Mouse (Mus musculus) heart, embryonic 11.5 days (tissue): ENCODE results near the gene Drosha. TPM values are rescaled to one million over a fixed set of nuclear protein-coding genes. Genes with fewer than 3 reads are reported as not detected.

Experiments
- ATAC-seq: fragments of 200-750 bp; cut with Nextera tagmentation; replicated peaks from 2 replicates; pipeline ENCODE4 v1.8.0; 2017; ENCODE audit warnings: moderate library complexity; ENCODE audit not compliant: insufficient number of reproducible peaks, low FRiP score, low TSS enrichment
- H3K27ac ChIP-seq: fragments of 300-500 bp; sonication (generic); 2 replicates; pipeline ENCODE4 v1.5.1; 2014; ENCODE audit warnings: mild to moderate bottlenecking, low read depth, low read length
- H3K27me3 ChIP-seq: fragments of 300-500 bp; sonication (generic); 2 replicates; pipeline ENCODE4 v1.6.1; 2014; ENCODE audit warnings: mild to moderate bottlenecking, low read length, mixed read lengths; ENCODE audit not compliant: control insufficient read depth, insufficient read depth
- H3K36me3 ChIP-seq: fragments of 300-500 bp; sonication (generic); 2 replicates; pipeline ENCODE4 v1.6.1; 2014; ENCODE audit warnings: mild to moderate bottlenecking, low read length, moderate library complexity, mixed read lengths; ENCODE audit not compliant: control insufficient read depth, insufficient read depth
- H3K4me1 ChIP-seq: fragments of 300-500 bp; sonication (generic); 2 replicates; pipeline ENCODE4 v1.6.1; 2014; ENCODE audit warnings: low read length; ENCODE audit not compliant: control insufficient read depth, insufficient read depth
- H3K4me2 ChIP-seq: fragments of 300-500 bp; sonication (generic); 2 replicates; pipeline ENCODE4 v1.6.1; 2014; ENCODE audit warnings: mild to moderate bottlenecking, moderate library complexity
- H3K4me3 ChIP-seq: fragments of 300-500 bp; sonication (generic); 2 replicates; pipeline ENCODE4 v1.5.1; 2014; ENCODE audit warnings: low read depth, low read length
- H3K9ac ChIP-seq: fragments of 300-500 bp; sonication (generic); 2 replicates; pipeline ENCODE4 v1.6.1; 2014; ENCODE audit warnings: mild to moderate bottlenecking, low read depth, low read length, moderate library complexity
- H3K9me3 ChIP-seq: fragments of 300-500 bp; sonication (generic); replicated peaks from 2 replicates; pipeline ENCODE4 v1.6.1; 2016; ENCODE audit warnings: low read length; ENCODE audit not compliant: control insufficient read depth
- WGBS: fragments of 180-500 bp; shearing (Covaris S2); extraction: QIAGEN DNeasy Blood & Tissue Kit; methylation state at CpG from one replicate; pipeline ENCODE4 v1.1.7; 2014; ENCODE audit not compliant: insufficient replicate concordance; 5-methylcytosine and 5-hydroxymethylcytosine counted together
- polyA plus RNA-seq: library from polyadenylated mRNA; unstranded; fragments of >200 nt; fragmentation: Nextera tagmentation; extraction: Ambion mirVana; gene quantifications from 2 replicates; pipeline ENCODE4 v1.2.1, GENCODE M21; 2014

Gene Drosha
- polyA plus RNA-seq: 34.6 and 48.4 TPM in 2 replicates

GRCm38 (mm10) chr15:12824197-12824952, at the start of gene Drosha, which contains the start of gene 6030458C11Rik:
Gene Drosha, plus strand, starts transcription at chr15:12824815.
Gene 6030458C11Rik, minus strand, starts transcription at chr15:12824649.
- Histone ChIP-seq H3K9me3 (no peaks in the 10 kb centered on the region), H3K27me3 (no peaks in the 10 kb centered on the region), H3K4me2 (peak within 1 kb of the TSS; percentile 81), H3K36me3 (peaks cover 8% of the 10 kb centered on the region; the same call in 1 of the 2 replicates), H3K4me3 (peak within 1 kb of the TSS; percentile 94), H3K27ac (peak within 1 kb of the TSS; percentile 62), H3K4me1 (peaks cover 13% of the 10 kb centered on the region), H3K9ac (peak within 1 kb of the TSS; percentile 96)
- ATAC-seq: peak; percentile 100
- under 1% methylated on average over 67 of the region's 67 CpGs for WGBS

GRCm38 (mm10) chr15:12781296-12781695, 43.3 kb upstream of the Drosha start:
- Histone ChIP-seq H3K4me2 (no peak overlapping the region), H3K27me3 (no peaks in the 10 kb centered on the region), H3K4me1 (no peaks in the 10 kb centered on the region), H3K36me3 (no peaks in the 10 kb centered on the region), H3K9me3 (no peaks in the 10 kb centered on the region; the same call in 1 of the 2 replicates), H3K27ac (no peak overlapping the region), H3K9ac (no peak overlapping the region), H3K4me3 (no peak overlapping the region)
- WGBS: 73% methylated on average over 6 of the region's 6 CpGs
- ATAC-seq: no peak

- H3K9ac ChIP-seq: no peak overlapping the region
- H3K27ac ChIP-seq: no peak overlapping the region
- H3K4me3 ChIP-seq: no peak overlapping the region
- no peak overlapping the region for H3K4me2 ChIP-seq
- no peaks in the 10 kb centered on the region for H3K9me3 ChIP-seq
- ATAC-seq: no peak
- WGBS: 54% methylated on average over 15 of the region's 16 CpGs
- no peaks in the 10 kb centered on the region for H3K27me3 ChIP-seq
- no peaks in the 10 kb centered on the region for H3K36me3 ChIP-seq
- no peaks in the 10 kb centered on the region for H3K4me1 ChIP-seq
Measured at GRCm38 (mm10) chr15:12781729-12782326, 42.8 kb upstream of the Drosha start.

- Histone ChIP-seq H3K4me2 (no peak overlapping the region), H3K27me3 (no peaks in the 10 kb centered on the region), H3K36me3 (no peaks in the 10 kb centered on the region), H3K9me3 (no peaks in the 10 kb centered on the region), H3K27ac (no peak overlapping the region), H3K9ac (no peak overlapping the region), H3K4me1 (no peaks in the 10 kb centered on the region), H3K4me3 (no peak overlapping the region)
- WGBS: 76% methylated on average over 5 of the region's 5 CpGs
- ATAC-seq: no peak
Measured at GRCm38 (mm10) chr15:12788536-12788935, 36.1 kb upstream of the Drosha start.

GRCm38 (mm10) chr15:12789406-12789867, 35.2 kb upstream of the Drosha start:
- Histone ChIP-seq H3K9me3 (no peaks in the 10 kb centered on the region), H3K4me2 (0 out of 2 replicates have a peak overlapping the region, but pooled peaks have one; percentile 17), H3K9ac (no peak overlapping the region), H3K4me3 (no peak overlapping the region), H3K27me3 (no peaks in the 10 kb centered on the region), H3K36me3 (no peaks in the 10 kb centered on the region), H3K27ac (no peak overlapping the region), H3K4me1 (no peaks in the 10 kb centered on the region)
- no peak for ATAC-seq
- 36% methylated on average over 10 of the region's 10 CpGs for WGBS

- ATAC-seq: no peak
- Histone ChIP-seq H3K27ac (no peak overlapping the region), H3K9me3 (no peaks in the 10 kb centered on the region), H3K36me3 (no peaks in the 10 kb centered on the region), H3K4me3 (no peak overlapping the region), H3K9ac (no peak overlapping the region), H3K4me2 (no peak overlapping the region), H3K4me1 (no peaks in the 10 kb centered on the region), H3K27me3 (no peaks in the 10 kb centered on the region)
- WGBS: 73% methylated on average over 6 of the region's 6 CpGs
Measured at GRCm38 (mm10) chr15:12794311-12794710, 30.3 kb upstream of the Drosha start.

GRCm38 (mm10) chr15:12795457-12795894, 29.1 kb upstream of the Drosha start:
- 3% methylated on average over 2 of the region's 2 CpGs for WGBS
- Histone ChIP-seq H3K36me3 (no peaks in the 10 kb centered on the region), H3K27ac (no peak overlapping the region), H3K27me3 (no peaks in the 10 kb centered on the region), H3K4me3 (no peak overlapping the region), H3K9me3 (no peaks in the 10 kb centered on the region), H3K4me2 (no peak overlapping the region), H3K4me1 (peaks cover 5% of the 10 kb centered on the region; the same call in 1 of the 2 replicates), H3K9ac (no peak overlapping the region)
- ATAC-seq: no peak

- no peak for ATAC-seq
- Histone ChIP-seq H3K9me3 (no peaks in the 10 kb centered on the region), H3K4me2 (no peak overlapping the region), H3K4me1 (peaks cover 5% of the 10 kb centered on the region; the same call in 1 of the 2 replicates), H3K9ac (no peak overlapping the region), H3K27ac (no peak overlapping the region), H3K36me3 (no peaks in the 10 kb centered on the region), H3K4me3 (no peak overlapping the region), H3K27me3 (no peaks in the 10 kb centered on the region)
- WGBS: 42% methylated on average over 13 of the region's 13 CpGs
Measured at GRCm38 (mm10) chr15:12795909-12796470, 28.6 kb upstream of the Drosha start.
